Mouse (Mus musculus): ENCODE measurements at regions not wholly inside any gene's neighbourhood (a gene's known extent, or its start where the extent isn't known, plus 50 kb on each side); places are given as distances from the start of the nearest gene placed in this dataset.
A peak's percentile ranks its signal among the peaks of the same experiment; 100 is the strongest.

DNA sequence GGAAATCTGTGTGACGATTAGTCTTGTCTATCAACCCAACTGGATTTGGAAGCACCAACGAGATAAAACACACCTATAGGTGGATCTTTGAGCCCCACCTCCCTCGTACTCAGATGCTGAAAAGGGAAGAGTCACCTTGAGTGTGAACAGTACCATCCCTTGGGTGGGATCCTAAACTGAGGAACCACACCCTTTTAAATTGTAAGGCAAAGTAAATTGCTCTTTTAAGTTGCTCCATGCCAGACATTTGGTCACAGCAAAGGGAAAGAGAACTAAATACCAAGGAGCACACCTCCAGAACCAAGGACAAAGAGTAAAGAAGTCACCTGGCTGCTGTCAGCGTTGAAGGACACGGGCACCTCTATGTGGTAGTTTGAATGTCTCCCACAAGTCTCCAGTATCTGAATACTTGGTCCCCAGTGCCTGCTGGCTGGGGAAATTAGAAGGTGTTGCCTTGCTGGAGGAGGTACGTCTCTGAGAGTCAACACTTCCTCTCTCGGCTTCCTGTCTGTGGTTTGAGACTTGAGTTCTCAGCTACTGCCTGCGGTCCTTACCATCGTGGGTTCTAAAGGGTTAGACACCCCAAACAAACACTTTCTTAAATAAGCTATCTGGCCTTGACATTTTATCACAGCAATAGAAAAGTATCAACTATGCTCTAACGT lies 95.6 kb upstream of the Noct start:
- no peaks in the 10 kb centered on the region for H3K27me3 ChIP-seq (ENCODE audit: insufficient read depth, poor library complexity, severe bottlenecking)
- H3K9me3 ChIP-seq = no peaks in the 10 kb centered on the region
- no peaks in the 10 kb centered on the region for H3K36me3 ChIP-seq
- H3K27ac ChIP-seq = no peak overlapping the region
- WGBS = 88% methylated on average over 10 of the region's 10 CpGs
- no peak for DNase-seq (ENCODE audit: low spot score)
- H3K4me1 ChIP-seq (replicated peaks) = no peaks in the 10 kb centered on the region
- no peak overlapping the region for H3K4me3 ChIP-seq

GRCm38 (mm10) chr3:51130709-51131108 lies 93.5 kb upstream of the Noct start:
- WGBS = 91% methylated on average over 5 of the region's 5 CpGs
- H3K27ac ChIP-seq = no peak overlapping the region
- H3K9me3 ChIP-seq = no peaks in the 10 kb centered on the region
- H3K4me3 ChIP-seq = no peak overlapping the region
- DNase-seq (ENCODE audit: low spot score) = no peak
- no peaks in the 10 kb centered on the region for H3K36me3 ChIP-seq
- H3K27me3 ChIP-seq (ENCODE audit: insufficient read depth, poor library complexity, severe bottlenecking) = no peaks in the 10 kb centered on the region
- H3K4me1 ChIP-seq (replicated peaks) = no peaks in the 10 kb centered on the region

- H3K4me3 ChIP-seq = no peak overlapping the region
- 77% methylated on average over 3 of the region's 3 CpGs for WGBS
- no peaks in the 10 kb centered on the region for H3K36me3 ChIP-seq
- no peaks in the 10 kb centered on the region for H3K9me3 ChIP-seq
- H3K27ac ChIP-seq = no peak overlapping the region
- DNase-seq (ENCODE audit: low spot score) = no peak
- H3K27me3 ChIP-seq (ENCODE audit: insufficient read depth, poor library complexity, severe bottlenecking) = no peaks in the 10 kb centered on the region
- H3K4me1 ChIP-seq (replicated peaks) = no peaks in the 10 kb centered on the region
Measured at GRCm38 (mm10) chr3:51131341-51131740, 92.9 kb upstream of the Noct start.

- H3K36me3 ChIP-seq = no peaks in the 10 kb centered on the region
Measured at GRCm38 (mm10) chr3:51132736-51133135, 91.5 kb upstream of the Noct start.

GRCm38 (mm10) chr3:51135581-51135980 lies 88.7 kb upstream of the Noct start:
- Histone ChIP-seq H3K4me3 (no peak overlapping the region), H3K4me1 (replicated peaks) (no peaks in the 10 kb centered on the region), H3K27me3 (ENCODE audit: insufficient read depth, poor library complexity, severe bottlenecking) (no peaks in the 10 kb centered on the region), H3K27ac (no peak overlapping the region), H3K36me3 (no peaks in the 10 kb centered on the region), H3K9me3 (no peaks in the 10 kb centered on the region)
- 72% methylated on average over 5 of the region's 5 CpGs for whole genome bisulfite sequencing
- DNase-seq (ENCODE audit: low spot score) = no peak

More at GRCm38 (mm10) chr3:51132736-51133135, 91.5 kb upstream of the Noct start:
- no peak for DNase-seq (ENCODE audit: low spot score)
- H3K9me3 ChIP-seq = no peaks in the 10 kb centered on the region
- H3K4me3 ChIP-seq = no peak overlapping the region
- no peaks in the 10 kb centered on the region for H3K27me3 ChIP-seq (ENCODE audit: insufficient read depth, poor library complexity, severe bottlenecking)
- H3K27ac ChIP-seq = no peak overlapping the region
- WGBS = 84% methylated on average over 5 of the region's 5 CpGs
- no peaks in the 10 kb centered on the region for H3K4me1 ChIP-seq (replicated peaks)

DNA sequence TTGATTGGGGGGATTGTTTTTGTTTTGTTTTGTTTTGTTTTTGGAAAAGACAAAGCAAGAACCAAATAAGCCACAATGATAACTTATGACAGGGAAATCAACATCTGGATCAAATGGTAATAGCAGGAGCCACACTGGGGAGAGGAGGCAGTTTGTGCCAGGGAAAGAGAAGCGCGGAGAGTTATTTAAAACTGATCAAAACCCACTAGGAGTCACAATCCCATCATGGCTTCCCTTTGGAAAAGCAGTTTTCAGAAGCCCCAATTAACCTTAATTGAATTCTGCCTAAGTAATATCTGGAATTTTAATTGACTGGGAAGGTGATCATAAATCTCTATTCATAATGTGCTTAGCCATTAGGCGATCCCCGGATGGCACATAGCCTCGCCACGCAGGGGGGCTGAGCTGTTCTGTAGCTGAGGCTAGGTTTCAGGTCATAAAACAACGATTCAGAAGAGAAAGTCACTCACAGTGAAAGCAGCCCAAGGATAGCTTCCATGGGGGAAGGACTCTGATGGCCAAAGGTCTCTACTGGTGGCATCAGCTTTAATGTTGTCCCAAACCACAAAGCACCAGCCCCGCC lies 86.4 kb upstream of the Noct start:
- no peak for DNase-seq (ENCODE audit: low spot score)
- WGBS = 91% methylated on average over 8 of the region's 8 CpGs
- H3K4me1 ChIP-seq (replicated peaks) = no peaks in the 10 kb centered on the region
- H3K4me3 ChIP-seq = no peak overlapping the region
- H3K36me3 ChIP-seq = no peaks in the 10 kb centered on the region
- no peak overlapping the region for H3K27ac ChIP-seq
- 0 out of 2 replicates have a peak, but pooled peaks cover 5% of the 10 kb centered on the region for H3K9me3 ChIP-seq
- no peaks in the 10 kb centered on the region for H3K27me3 ChIP-seq (ENCODE audit: insufficient read depth, poor library complexity, severe bottlenecking)

DNA sequence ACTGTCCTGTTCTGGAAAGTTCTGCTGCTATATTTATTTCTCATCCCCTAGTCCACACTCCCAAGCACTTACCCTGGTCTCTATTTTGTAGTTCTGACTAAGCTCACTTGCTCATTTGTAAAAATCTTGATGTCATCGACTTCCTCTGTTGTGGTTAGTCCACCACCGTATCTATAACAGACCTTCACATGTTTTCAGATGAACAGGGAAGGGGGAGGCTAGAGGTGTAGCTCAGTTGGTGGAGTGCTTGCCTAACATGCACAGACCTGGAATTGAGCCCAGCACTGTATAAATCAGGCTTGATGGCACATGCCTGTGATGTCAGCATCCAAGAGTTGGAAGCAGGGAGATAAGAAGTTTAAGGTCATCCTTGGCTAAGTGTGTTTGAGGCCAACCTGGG lies 78.3 kb upstream of the Noct start:
- no peaks in the 10 kb centered on the region for H3K27me3 ChIP-seq (ENCODE audit: insufficient read depth, poor library complexity, severe bottlenecking)
- 85% methylated on average over 2 of the region's 2 CpGs for WGBS
- no peak for DNase-seq (ENCODE audit: low spot score)
- H3K9me3 ChIP-seq = 0 out of 2 replicates have a peak, but pooled peaks cover 5% of the 10 kb centered on the region
- H3K4me1 ChIP-seq (replicated peaks) = no peaks in the 10 kb centered on the region
- no peak overlapping the region for H3K4me3 ChIP-seq
- no peaks in the 10 kb centered on the region for H3K36me3 ChIP-seq
- no peak overlapping the region for H3K27ac ChIP-seq

DNA sequence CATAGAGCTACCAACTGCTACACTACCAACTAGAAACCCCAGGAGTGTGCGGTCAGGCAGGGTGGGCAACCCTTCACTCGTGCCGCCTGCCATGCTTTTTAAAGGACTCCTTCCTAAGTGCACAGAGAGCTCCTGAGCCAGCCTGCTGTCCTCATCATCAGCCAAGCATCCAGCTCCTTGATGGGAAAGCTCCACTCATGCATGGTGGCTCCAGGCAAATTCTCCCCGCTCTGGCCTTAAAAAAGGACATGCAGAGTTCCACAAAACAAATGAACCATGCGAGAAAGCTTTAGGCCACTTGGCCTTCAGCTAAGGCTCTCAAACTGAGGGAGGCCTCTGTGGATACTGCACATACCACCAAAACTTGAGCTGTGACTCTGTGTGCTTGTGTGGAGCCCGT lies 74.2 kb upstream of the Noct start:
- H3K4me1 ChIP-seq (replicated peaks) = peaks cover 7% of the 10 kb centered on the region; the same call in 1 of the 2 replicates
- H3K27ac ChIP-seq = no peak overlapping the region
- no peak overlapping the region for H3K4me3 ChIP-seq
- H3K27me3 ChIP-seq (ENCODE audit: insufficient read depth, poor library complexity, severe bottlenecking) = no peaks in the 10 kb centered on the region
- H3K9me3 ChIP-seq = no peaks in the 10 kb centered on the region
- WGBS = 79% methylated on average over 6 of the region's 6 CpGs
- DNase-seq (ENCODE audit: low spot score) = no peak
- no peaks in the 10 kb centered on the region for H3K36me3 ChIP-seq

DNA sequence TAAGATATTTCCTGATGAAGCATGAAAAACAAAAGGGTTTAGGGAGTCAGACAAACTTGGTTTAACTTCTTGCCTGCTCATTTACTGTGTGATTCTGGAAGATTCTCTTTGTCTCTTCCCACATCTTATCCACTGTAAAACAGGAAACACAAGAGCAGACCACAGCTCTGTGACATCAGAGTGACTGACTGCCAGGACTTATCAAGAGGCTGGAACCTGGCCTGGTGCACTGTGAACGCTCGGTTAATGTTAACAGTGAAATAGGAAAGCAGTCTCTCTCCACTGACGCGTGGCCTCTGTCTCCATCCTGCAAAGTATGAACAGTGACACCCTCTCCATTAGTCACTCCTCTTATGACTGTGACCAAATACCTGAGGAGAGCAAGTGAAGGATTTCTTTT lies 73.1 kb upstream of the Noct start:
- no peak for DNase-seq (ENCODE audit: low spot score)
- H3K27me3 ChIP-seq (ENCODE audit: insufficient read depth, poor library complexity, severe bottlenecking) = no peaks in the 10 kb centered on the region
- no peak overlapping the region for H3K27ac ChIP-seq
- H3K9me3 ChIP-seq = no peaks in the 10 kb centered on the region
- H3K36me3 ChIP-seq = no peaks in the 10 kb centered on the region
- WGBS = 90% methylated on average over 4 of the region's 4 CpGs
- peaks cover 7% of the 10 kb centered on the region; the same call in 1 of the 2 replicates for H3K4me1 ChIP-seq (replicated peaks)
- no peak overlapping the region for H3K4me3 ChIP-seq

- 77% methylated on average over 4 of the region's 4 CpGs for WGBS
- H3K27ac ChIP-seq = no peak overlapping the region
- peaks cover 40% of the 10 kb centered on the region for H3K4me1 ChIP-seq (replicated peaks)
- no peaks in the 10 kb centered on the region for H3K9me3 ChIP-seq
- no peak for DNase-seq (ENCODE audit: low spot score)
- H3K4me3 ChIP-seq = no peak overlapping the region
- no peaks in the 10 kb centered on the region for H3K27me3 ChIP-seq (ENCODE audit: insufficient read depth, poor library complexity, severe bottlenecking)
- no peaks in the 10 kb centered on the region for H3K36me3 ChIP-seq
Measured at GRCm38 (mm10) chr3:51155621-51156020, 68.6 kb upstream of the Noct start.

- peak; percentile 55 for DNase-seq (ENCODE audit: low spot score)
- H3K36me3 ChIP-seq = no peaks in the 10 kb centered on the region
- H3K27me3 ChIP-seq (ENCODE audit: insufficient read depth, poor library complexity, severe bottlenecking) = no peaks in the 10 kb centered on the region
- 47% methylated on average over 20 of the region's 20 CpGs for WGBS
- H3K4me3 ChIP-seq = no peak overlapping the region
- no peaks in the 10 kb centered on the region for H3K9me3 ChIP-seq
- H3K4me1 ChIP-seq (replicated peaks) = peaks cover 40% of the 10 kb centered on the region
- H3K27ac ChIP-seq = peak overlapping the region; percentile 62
Measured at GRCm38 (mm10) chr3:51156386-51157290, 67.6 kb upstream of the Noct start.

- Histone ChIP-seq H3K27me3 (ENCODE audit: insufficient read depth, poor library complexity, severe bottlenecking) (no peaks in the 10 kb centered on the region), H3K4me1 (replicated peaks) (peaks cover 40% of the 10 kb centered on the region), H3K9me3 (no peaks in the 10 kb centered on the region), H3K36me3 (no peaks in the 10 kb centered on the region), H3K27ac (peak overlapping the region; percentile 62), H3K4me3 (no peak overlapping the region)
- no peak for DNase-seq (ENCODE audit: low spot score)
- WGBS = 36% methylated on average over 4 of the region's 4 CpGs
Measured at GRCm38 (mm10) chr3:51157291-51157650, 67.0 kb upstream of the Noct start.

GRCm38 (mm10) chr3:51158449-51158848 lies 65.8 kb upstream of the Noct start:
- H3K27ac ChIP-seq = no peak overlapping the region
- H3K4me3 ChIP-seq = no peak overlapping the region
- no peak for DNase-seq (ENCODE audit: low spot score)
- H3K36me3 ChIP-seq = no peaks in the 10 kb centered on the region
- 77% methylated on average over 4 of the region's 4 CpGs for WGBS
- H3K9me3 ChIP-seq = no peaks in the 10 kb centered on the region
- H3K27me3 ChIP-seq (ENCODE audit: insufficient read depth, poor library complexity, severe bottlenecking) = no peaks in the 10 kb centered on the region
- H3K4me1 ChIP-seq (replicated peaks) = peaks cover 40% of the 10 kb centered on the region
